Mouse (Mus musculus) kidney, adult 8-10 months (tissue): ENCODE measurements around the gene Acap2.
A peak's percentile ranks its signal among the peaks of the same experiment; 100 is the strongest.

Source experiments
- DNase-seq, 2 experiments: peaks; one replicate each; pipeline ENCODE4 v3.0.0; 2022

The Acap2 gene

GRCm38 (mm10) chr16:31200790-31201567 is at the start of gene Acap2:
Gene Acap2 (minus strand): TSS chr16:31201245.
- DNase-seq, result peak; percentile 98

- DNase-seq, result no peak
Observed at GRCm38 (mm10) chr16:31249401-31249800, 48.4 kb upstream of the Acap2 start.

- no peak for DNase-seq
Observed at GRCm38 (mm10) chr16:31248717-31249116, 47.7 kb upstream of the Acap2 start.

- no peak for DNase-seq
Observed at GRCm38 (mm10) chr16:31247442-31247841, 46.4 kb upstream of the Acap2 start.

GRCm38 (mm10) chr16:31244053-31244452 is 43.0 kb upstream of the Acap2 start:
- no peak for DNase-seq

GRCm38 (mm10) chr16:31241433-31241832 is 40.4 kb upstream of the Acap2 start:
- DNase-seq, result no peak

GRCm38 (mm10) chr16:31240569-31240968 is 39.5 kb upstream of the Acap2 start:
- DNase-seq, result no peak

- no peak for DNase-seq
Observed at GRCm38 (mm10) chr16:31238281-31238680, 37.2 kb upstream of the Acap2 start.

- DNase-seq, result no peak
Observed at GRCm38 (mm10) chr16:31235457-31236310, 34.6 kb upstream of the Acap2 start.

GRCm38 (mm10) chr16:31234808-31235456 is 33.9 kb upstream of the Acap2 start:
- no peak for DNase-seq

GRCm38 (mm10) chr16:31234356-31234755 is 33.3 kb upstream of the Acap2 start:
- no peak for DNase-seq

- DNase-seq, result peak; percentile 79 to 82
Observed at GRCm38 (mm10) chr16:31233541-31234339, 32.7 kb upstream of the Acap2 start.

GRCm38 (mm10) chr16:31233167-31233498 is 32.1 kb upstream of the Acap2 start:
- DNase-seq, result no peak

GRCm38 (mm10) chr16:31232491-31233166 is 31.6 kb upstream of the Acap2 start:
- no peak for DNase-seq

- DNase-seq, result no peak
Observed at GRCm38 (mm10) chr16:31231591-31231990, 30.5 kb upstream of the Acap2 start.

GRCm38 (mm10) chr16:31227746-31228145 is 26.7 kb upstream of the Acap2 start:
- no peak for DNase-seq

- no peak for DNase-seq
Observed at GRCm38 (mm10) chr16:31215271-31215670, 14.2 kb upstream of the Acap2 start.

GRCm38 (mm10) chr16:31213463-31213862 is 12.4 kb upstream of the Acap2 start:
- DNase-seq, result no peak

GRCm38 (mm10) chr16:31211503-31211902 is 10.5 kb upstream of the Acap2 start:
- DNase-seq, result no peak

- DNase-seq, result peak in 1 of 2 experiments; percentile 25
Observed at GRCm38 (mm10) chr16:31210453-31210852, 9.4 kb upstream of the Acap2 start.

- DNase-seq, result peak in 1 of 2 experiments; percentile 22
Observed at GRCm38 (mm10) chr16:31209911-31210310, 8.9 kb upstream of the Acap2 start.

- no peak for DNase-seq
Observed at GRCm38 (mm10) chr16:31205726-31206125, 4.7 kb upstream of the Acap2 start.
